Mouse (Mus musculus) heart, embryonic 10.5 days (tissue): ENCODE results near the gene Mrtfa. TPM values are rescaled to one million over a fixed set of nuclear protein-coding genes. Genes with fewer than 3 reads are reported as not detected.
A peak's percentile ranks its signal among the peaks of the same experiment; 100 is the strongest.

Experiments used
- DNase-seq: peaks from one replicate; pipeline ENCODE4 v3.0.0-alpha.2; 2017; ENCODE audit warnings: low spot score
- H3K27ac ChIP-seq: fragments of 300-500 bp; sonication (generic); 2 replicates; pipeline ENCODE4 v1.5.1; 2016; ENCODE audit warnings: mild to moderate bottlenecking
- H3K27me3 ChIP-seq: fragments of 300-500 bp; sonication (generic); 2 replicates; pipeline ENCODE4 v1.6.1; 2016; ENCODE audit warnings: mild to moderate bottlenecking; ENCODE audit not compliant: poor library complexity, insufficient read depth, severe bottlenecking
- H3K36me3 ChIP-seq: fragments of 300-500 bp; sonication (generic); 2 replicates; pipeline ENCODE4 v1.6.1; 2016; ENCODE audit warnings: mild to moderate bottlenecking, moderate library complexity
- H3K4me1 ChIP-seq: fragments of 300-500 bp; sonication (generic); 2 replicates; pipeline ENCODE4 v1.6.1; 2016; ENCODE audit warnings: mild to moderate bottlenecking
- H3K4me3 ChIP-seq: fragments of 300-500 bp; sonication (generic); 2 replicates; pipeline ENCODE4 v1.5.1; 2016; ENCODE audit warnings: mild to moderate bottlenecking, moderate library complexity
- H3K9me3 ChIP-seq: fragments of 300-500 bp; sonication (generic); 2 replicates; pipeline ENCODE4 v1.6.1; 2016; ENCODE audit warnings: mild to moderate bottlenecking, moderate library complexity
- WGBS: fragments of 180-500 bp; shearing (Covaris S2); methylation state at CpG from one replicate; pipeline ENCODE4 v1.1.7; 2016; 5-methylcytosine and 5-hydroxymethylcytosine counted together
- polyA plus RNA-seq: library from polyadenylated mRNA; unstranded; fragments of >200 nt; fragmentation: Nextera tagmentation; extraction: Ambion mirVana; gene quantifications from 2 replicates; pipeline ENCODE4 v1.2.1, GENCODE M21; 2016

Mrtfa gene
- polyA plus RNA-seq, 1 experiment from 2014 or later = 26.9 TPM

- 89% methylated on average over 8 of the region's 8 CpGs for WGBS
- no peaks in the 10 kb centered on the region for H3K27me3 ChIP-seq
- H3K4me3 ChIP-seq = no peak overlapping the region
- no peak overlapping the region for H3K27ac ChIP-seq
- no peaks in the 10 kb centered on the region for H3K9me3 ChIP-seq
- no peak for DNase-seq
- peaks cover 11% of the 10 kb centered on the region for H3K4me1 ChIP-seq
- no peaks in the 10 kb centered on the region for H3K36me3 ChIP-seq
These were observed 60.6 kb downstream of the Mrtfa start for GRCm38 (mm10) chr15:81129970-81130369.

- Histone ChIP-seq H3K36me3 (no peaks in the 10 kb centered on the region), H3K27me3 (no peaks in the 10 kb centered on the region), H3K4me1 (peaks cover 12% of the 10 kb centered on the region), H3K4me3 (no peak overlapping the region), H3K27ac (no peak overlapping the region), H3K9me3 (no peaks in the 10 kb centered on the region)
- DNase-seq = no peak
- WGBS = 82% methylated on average over 5 of the region's 5 CpGs
These were observed 62.3 kb downstream of the Mrtfa start for GRCm38 (mm10) chr15:81128155-81128838.

GRCm38 (mm10) chr15:81124282-81124681, 66.3 kb downstream of the Mrtfa start:
- no peak for DNase-seq
- WGBS = 92% methylated on average over 2 of the region's 2 CpGs
- H3K27ac ChIP-seq = no peak overlapping the region
- no peaks in the 10 kb centered on the region for H3K27me3 ChIP-seq
- peaks cover 13% of the 10 kb centered on the region; the same call in 1 of the 2 replicates for H3K4me1 ChIP-seq
- H3K36me3 ChIP-seq = no peaks in the 10 kb centered on the region
- H3K4me3 ChIP-seq = no peak overlapping the region
- H3K9me3 ChIP-seq = no peaks in the 10 kb centered on the region

GRCm38 (mm10) chr15:81123122-81123521, 67.4 kb downstream of the Mrtfa start:
- H3K4me1 ChIP-seq = peaks cover 9% of the 10 kb centered on the region; the same call in 1 of the 2 replicates
- H3K27me3 ChIP-seq = no peaks in the 10 kb centered on the region
- H3K27ac ChIP-seq = no peak overlapping the region
- H3K9me3 ChIP-seq = no peaks in the 10 kb centered on the region
- H3K36me3 ChIP-seq = no peaks in the 10 kb centered on the region
- no peak for DNase-seq
- 76% methylated on average over 5 of the region's 5 CpGs for WGBS
- H3K4me3 ChIP-seq = no peak overlapping the region

- DNase-seq = no peak
- WGBS = 42% methylated on average over 4 of the region's 4 CpGs
These were observed 68.0 kb downstream of the Mrtfa start for GRCm38 (mm10) chr15:81122535-81122934.

GRCm38 (mm10) chr15:81122078-81122477, 68.5 kb downstream of the Mrtfa start:
- 82% methylated on average over 2 of the region's 2 CpGs for WGBS

More at GRCm38 (mm10) chr15:81122535-81122934, 68.0 kb downstream of the Mrtfa start:
- no peak overlapping the region for H3K4me3 ChIP-seq
- H3K9me3 ChIP-seq = no peaks in the 10 kb centered on the region
- no peak overlapping the region for H3K27ac ChIP-seq
- peaks cover 9% of the 10 kb centered on the region; the same call in 1 of the 2 replicates for H3K4me1 ChIP-seq
- no peaks in the 10 kb centered on the region for H3K27me3 ChIP-seq
- no peaks in the 10 kb centered on the region for H3K36me3 ChIP-seq

GRCm38 (mm10) chr15:81120946-81121345, 69.6 kb downstream of the Mrtfa start:
- H3K4me3 ChIP-seq = no peak overlapping the region
- 86% methylated on average over 7 of the region's 7 CpGs for WGBS
- peaks cover 9% of the 10 kb centered on the region; the same call in 1 of the 2 replicates for H3K4me1 ChIP-seq
- no peak overlapping the region for H3K27ac ChIP-seq
- peaks cover 3% of the 10 kb centered on the region; the same call in 1 of the 2 replicates for H3K36me3 ChIP-seq
- H3K9me3 ChIP-seq = no peaks in the 10 kb centered on the region
- DNase-seq = no peak
- H3K27me3 ChIP-seq = no peaks in the 10 kb centered on the region

More at GRCm38 (mm10) chr15:81122078-81122477, 68.5 kb downstream of the Mrtfa start:
- Histone ChIP-seq H3K36me3 (no peaks in the 10 kb centered on the region), H3K4me3 (no peak overlapping the region), H3K27ac (no peak overlapping the region), H3K27me3 (no peaks in the 10 kb centered on the region), H3K9me3 (no peaks in the 10 kb centered on the region), H3K4me1 (peaks cover 9% of the 10 kb centered on the region; the same call in 1 of the 2 replicates)
- DNase-seq = no peak

- 68% methylated on average over 6 of the region's 6 CpGs for WGBS
- DNase-seq = no peak
- Histone ChIP-seq H3K4me3 (no peak overlapping the region), H3K27me3 (no peaks in the 10 kb centered on the region), H3K27ac (no peak overlapping the region), H3K9me3 (no peaks in the 10 kb centered on the region), H3K4me1 (peaks cover 9% of the 10 kb centered on the region; the same call in 1 of the 2 replicates), H3K36me3 (peaks cover 3% of the 10 kb centered on the region; the same call in 1 of the 2 replicates)
These were observed 70.4 kb downstream of the Mrtfa start for GRCm38 (mm10) chr15:81120140-81120539.

GRCm38 (mm10) chr15:81118226-81118625, 72.3 kb downstream of the Mrtfa start:
- no peaks in the 10 kb centered on the region for H3K27me3 ChIP-seq
- no peaks in the 10 kb centered on the region for H3K9me3 ChIP-seq
- DNase-seq = no peak
- H3K4me3 ChIP-seq = no peak overlapping the region
- H3K36me3 ChIP-seq = peaks cover 3% of the 10 kb centered on the region; the same call in 1 of the 2 replicates
- H3K27ac ChIP-seq = no peak overlapping the region
- 79% methylated on average over 4 of the region's 4 CpGs for WGBS
- peaks cover 7% of the 10 kb centered on the region; the same call in 1 of the 2 replicates for H3K4me1 ChIP-seq

GRCm38 (mm10) chr15:81112589-81112988, 78.0 kb downstream of the Mrtfa start:
- DNase-seq = peak; percentile 77
- no peaks in the 10 kb centered on the region for H3K27me3 ChIP-seq
- H3K4me3 ChIP-seq = no peak overlapping the region
- peaks cover 20% of the 10 kb centered on the region for H3K4me1 ChIP-seq
- H3K9me3 ChIP-seq = no peaks in the 10 kb centered on the region
- H3K27ac ChIP-seq = no peak overlapping the region
- 36% methylated on average over 6 of the region's 6 CpGs for WGBS
- peaks cover 3% of the 10 kb centered on the region; the same call in 1 of the 2 replicates for H3K36me3 ChIP-seq

- Histone ChIP-seq H3K27me3 (no peaks in the 10 kb centered on the region), H3K27ac (no peak overlapping the region), H3K36me3 (no peaks in the 10 kb centered on the region), H3K9me3 (no peaks in the 10 kb centered on the region), H3K4me1 (peaks cover 34% of the 10 kb centered on the region), H3K4me3 (no peak overlapping the region)
- WGBS = 83% methylated on average over 3 of the region's 3 CpGs
- DNase-seq = no peak
These were observed 80.2 kb downstream of the Mrtfa start for GRCm38 (mm10) chr15:81110315-81110714.

GRCm38 (mm10) chr15:81105962-81106361, 84.6 kb downstream of the Mrtfa start:
- WGBS = 59% methylated on average over 10 of the region's 10 CpGs
- no peak for DNase-seq
- peaks cover 58% of the 10 kb centered on the region for H3K4me1 ChIP-seq
- H3K27ac ChIP-seq = no peak overlapping the region
- no peak overlapping the region for H3K4me3 ChIP-seq
- H3K36me3 ChIP-seq = no peaks in the 10 kb centered on the region
- no peaks in the 10 kb centered on the region for H3K27me3 ChIP-seq
- H3K9me3 ChIP-seq = no peaks in the 10 kb centered on the region

GRCm38 (mm10) chr15:81104585-81105259, 85.8 kb downstream of the Mrtfa start:
- H3K9me3 ChIP-seq = no peaks in the 10 kb centered on the region
- no peak for DNase-seq
- H3K27ac ChIP-seq = peak overlapping the region; percentile 53
- peak overlapping the region; percentile 40 for H3K4me3 ChIP-seq
- H3K36me3 ChIP-seq = no peaks in the 10 kb centered on the region
- WGBS = 35% methylated on average over 13 of the region's 13 CpGs
- H3K27me3 ChIP-seq = no peaks in the 10 kb centered on the region
- peaks cover 62% of the 10 kb centered on the region for H3K4me1 ChIP-seq
